Mouse (Mus musculus): ENCODE results near the gene Fmnl1. TPM values are rescaled to one million over a fixed set of nuclear protein-coding genes. Genes with fewer than 3 reads are reported as not detected.
A peak's percentile ranks its signal among the peaks of the same experiment; 100 is the strongest.

Gene Fmnl1
- polyA plus RNA-seq, 1 experiment from 2014 or later, result 5.9 TPM

GRCm38 (mm10) chr11:103169664-103170063, 1.2 kb upstream of the Fmnl1 start:
- Histone ChIP-seq H3K4me1 (ENCODE audit: insufficient read depth) (peaks cover 18% of the 10 kb centered on the region), H3K27me3 (ENCODE audit: insufficient read depth, low read length) (peaks cover 28% of the 10 kb centered on the region), H3K36me3 (replicated peaks; ENCODE audit: insufficient read depth, low read length) (no peaks in the 10 kb centered on the region), H3K4me3 (ENCODE audit: low read depth, low read length) (no peak overlapping the region), H3K9me3 (ENCODE audit: low read length) (0 out of 2 replicates have a peak, but pooled peaks cover 2% of the 10 kb centered on the region), H3K9ac (replicated peaks) (no peak overlapping the region), H3K27ac (ENCODE audit: low read depth) (no peak overlapping the region), H3K4me2 (ENCODE audit: low read depth, low read length) (0 out of 2 replicates have a peak overlapping the region, but pooled peaks have one; percentile 74)
- DNase-seq, result no peak
- WGBS (ENCODE audit: insufficient replicate concordance), result 80% methylated on average over 5 of the region's 5 CpGs
- no peak for ATAC-seq
- TF ChIP-seq EP300 (IDR thresholded peaks at IDR 0.05; ENCODE audit: low read depth) (no peak), CTCF (IDR thresholded peaks at IDR 0.05; ENCODE audit: low read depth) (no peak)

GRCm38 (mm10) chr11:103170111-103170493, 805 bp upstream of the Fmnl1 start:
- Histone ChIP-seq H3K9ac (replicated peaks) (peak overlapping the region; percentile 78), H3K27me3 (ENCODE audit: insufficient read depth, low read length) (peaks cover 28% of the 10 kb centered on the region)
- no peak for TF ChIP-seq CTCF (IDR thresholded peaks at IDR 0.05; ENCODE audit: low read depth)
- no peak for TF ChIP-seq EP300 (IDR thresholded peaks at IDR 0.05; ENCODE audit: low read depth)

GRCm38 (mm10) chr11:103171286-103171620, 346 bp downstream of the Fmnl1 start:
- Histone ChIP-seq H3K27me3 (ENCODE audit: insufficient read depth, low read length) (peaks cover 28% of the 10 kb centered on the region), H3K36me3 (replicated peaks; ENCODE audit: insufficient read depth, low read length) (no peaks in the 10 kb centered on the region), H3K9me3 (ENCODE audit: low read length) (no peaks in the 10 kb centered on the region), H3K27ac (ENCODE audit: low read depth) (peak overlapping the region; percentile 59), H3K4me3 (ENCODE audit: low read depth, low read length) (peak overlapping the region; percentile 63), H3K4me2 (ENCODE audit: low read depth, low read length) (peak overlapping the region; percentile 74), H3K4me1 (ENCODE audit: insufficient read depth) (peaks cover 21% of the 10 kb centered on the region), H3K9ac (replicated peaks) (peak overlapping the region; percentile 78)
- DNase-seq (no peak), ATAC-seq (no peak)
- WGBS (ENCODE audit: insufficient replicate concordance), result under 1% methylated on average over 23 of the region's 23 CpGs
- TF ChIP-seq EP300 (IDR thresholded peaks at IDR 0.05; ENCODE audit: low read depth) (no peak), CTCF (IDR thresholded peaks at IDR 0.05; ENCODE audit: low read depth) (no peak)

More at GRCm38 (mm10) chr11:103170111-103170493, 805 bp upstream of the Fmnl1 start:
- Histone ChIP-seq H3K4me1 (ENCODE audit: insufficient read depth) (peaks cover 21% of the 10 kb centered on the region), H3K4me3 (ENCODE audit: low read depth, low read length) (peak overlapping the region; percentile 63), H3K4me2 (ENCODE audit: low read depth, low read length) (peak overlapping the region; percentile 74), H3K36me3 (replicated peaks; ENCODE audit: insufficient read depth, low read length) (no peaks in the 10 kb centered on the region), H3K9me3 (ENCODE audit: low read length) (0 out of 2 replicates have a peak, but pooled peaks cover 2% of the 10 kb centered on the region), H3K27ac (ENCODE audit: low read depth) (peak overlapping the region; percentile 59; the same call in 1 of the 2 replicates)
- ATAC-seq, result no peak
- no peak for DNase-seq
- 31% methylated on average over 3 of the region's 3 CpGs for WGBS (ENCODE audit: insufficient replicate concordance)

GRCm38 (mm10) chr11:103171703-103172391, 940 bp downstream of the Fmnl1 start:
- no peak for DNase-seq

GRCm38 (mm10) chr11:103172392-103173040, 1.6 kb downstream of the Fmnl1 start:
- peak overlapping the region; percentile 78 for H3K9ac ChIP-seq (replicated peaks)
- no peaks in the 10 kb centered on the region for H3K9me3 ChIP-seq (ENCODE audit: low read length)
- peak overlapping the region; percentile 59 for H3K27ac ChIP-seq (ENCODE audit: low read depth)
- TF ChIP-seq CTCF (IDR thresholded peaks at IDR 0.05; ENCODE audit: low read depth), result no peak
- TF ChIP-seq EP300 (IDR thresholded peaks at IDR 0.05; ENCODE audit: low read depth), result no peak
- H3K4me1 ChIP-seq (ENCODE audit: insufficient read depth), result peaks cover 21% of the 10 kb centered on the region
- peak overlapping the region; percentile 74 for H3K4me2 ChIP-seq (ENCODE audit: low read depth, low read length)
- peak overlapping the region; percentile 63 for H3K4me3 ChIP-seq (ENCODE audit: low read depth, low read length)
- H3K27me3 ChIP-seq (ENCODE audit: insufficient read depth, low read length), result peaks cover 28% of the 10 kb centered on the region
- no peaks in the 10 kb centered on the region for H3K36me3 ChIP-seq (replicated peaks; ENCODE audit: insufficient read depth, low read length)
- WGBS (ENCODE audit: insufficient replicate concordance), result 40% methylated on average over 6 of the region's 6 CpGs
- DNase-seq, result no peak
- ATAC-seq, result no peak

More at GRCm38 (mm10) chr11:103171703-103172391, 940 bp downstream of the Fmnl1 start:
- Histone ChIP-seq H3K4me1 (ENCODE audit: insufficient read depth) (peaks cover 21% of the 10 kb centered on the region), H3K9ac (replicated peaks) (peak overlapping the region; percentile 78), H3K27me3 (ENCODE audit: insufficient read depth, low read length) (peaks cover 28% of the 10 kb centered on the region), H3K27ac (ENCODE audit: low read depth) (peak overlapping the region; percentile 59), H3K4me3 (ENCODE audit: low read depth, low read length) (peak overlapping the region; percentile 63), H3K36me3 (replicated peaks; ENCODE audit: insufficient read depth, low read length) (no peaks in the 10 kb centered on the region), H3K4me2 (ENCODE audit: low read depth, low read length) (peak overlapping the region; percentile 74), H3K9me3 (ENCODE audit: low read length) (no peaks in the 10 kb centered on the region)
- no peak for ATAC-seq
- TF ChIP-seq CTCF (IDR thresholded peaks at IDR 0.05; ENCODE audit: low read depth) (no peak), EP300 (IDR thresholded peaks at IDR 0.05; ENCODE audit: low read depth) (no peak)
- WGBS (ENCODE audit: insufficient replicate concordance), result 14% methylated on average over 9 of the region's 9 CpGs

GRCm38 (mm10) chr11:103173041-103173770, 2.3 kb downstream of the Fmnl1 start:
- peak overlapping the region; percentile 84; the same call in 1 of the 2 replicates for H3K27ac ChIP-seq (ENCODE audit: low read depth)
- TF ChIP-seq EP300 (IDR thresholded peaks at IDR 0.05; ENCODE audit: low read depth) (no peak), CTCF (IDR thresholded peaks at IDR 0.05; ENCODE audit: low read depth) (no peak)
- WGBS (ENCODE audit: insufficient replicate concordance), result 64% methylated on average over 7 of the region's 7 CpGs
- ATAC-seq (no peak), DNase-seq (no peak)
- peaks cover 28% of the 10 kb centered on the region for H3K27me3 ChIP-seq (ENCODE audit: insufficient read depth, low read length)
- H3K36me3 ChIP-seq (replicated peaks; ENCODE audit: insufficient read depth, low read length), result no peaks in the 10 kb centered on the region
- H3K4me3 ChIP-seq (ENCODE audit: low read depth, low read length), result peak overlapping the region; percentile 63
- H3K9ac ChIP-seq (replicated peaks), result no peak overlapping the region
- no peaks in the 10 kb centered on the region for H3K9me3 ChIP-seq (ENCODE audit: low read length)
- H3K4me2 ChIP-seq (ENCODE audit: low read depth, low read length), result peak overlapping the region; percentile 74
- peaks cover 21% of the 10 kb centered on the region for H3K4me1 ChIP-seq (ENCODE audit: insufficient read depth)

Measured in liver, postnatal 0 days (tissue).